In the genomic region with DNA sequence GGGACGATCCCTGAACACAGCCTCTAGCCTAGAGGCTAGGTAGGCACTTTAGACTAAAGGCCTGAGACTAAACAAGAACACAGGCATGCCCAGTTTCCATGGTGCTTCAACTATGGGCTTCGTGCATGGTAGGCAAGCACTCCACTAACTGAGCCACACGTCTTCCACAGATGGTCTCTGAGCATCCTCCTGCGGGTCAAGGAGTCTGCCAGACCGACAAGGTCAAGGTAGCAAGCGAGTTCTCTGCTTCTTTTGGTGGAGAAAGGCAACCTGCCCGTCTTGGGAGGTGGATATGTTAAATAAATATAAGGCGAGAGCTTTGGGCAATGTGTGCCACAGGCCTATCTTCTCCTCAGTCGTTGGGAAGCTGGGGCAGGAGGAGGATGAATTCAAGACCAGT, we compare ENCODE assay signal across 13 mouse cellular contexts. TPM values are rescaled to one million over a fixed set of nuclear protein-coding genes. Genes with fewer than 3 reads are reported as not detected.
DNase-seq lines count a peak whose midpoint lies in the region; ATAC-seq and TF ChIP-seq lines count a peak whose summit lies in the region.
"Had no signal": no experiment of that assay in that cellular context is flagged by ENCODE, and none has a peak within 500 bp of the region (broad histone marks: within the 10 kb centered on the region; RNA-seq: fewer than 3 reads in every experiment).

No protein-coding gene starts in this region.

- intact Hi-C loops in gastrocnemius, adult 2 months (cut with DNase I), result no loop called here
- intact Hi-C loops in left cerebral cortex, postnatal 36 days (cut with DNase I), result no loop called here

- no peak for TF ChIP-seq CTCF in gastrocnemius, adult 2 months (IDR thresholded peaks at IDR 0.05)
- no peak for TF ChIP-seq CTCF in layer of hippocampus, adult 2 months (conservative IDR thresholded peaks at IDR 0.05)

- WGBS in intestine, embryonic 15.5 days, result 74% methylated on average over 9 of the region's 9 CpGs

- peaks cover 19% of the 10 kb centered on the region for H3K4me1 ChIP-seq in intestine, embryonic 15.5 days (replicated peaks)

- H3K36me3 ChIP-seq in intestine, embryonic 15.5 days, result no peaks in the 10 kb centered on the region

- no peak overlapping the region for H3K9ac ChIP-seq in intestine, embryonic 15.5 days
- H3K9ac ChIP-seq: lung, embryonic 14.5 days had no signal

- no peak overlapping the region for H3K4me3 ChIP-seq in gastrocnemius, adult 2 months
- H3K4me3 ChIP-seq in layer of hippocampus, adult 2 months, result peak overlapping the region; percentile 20; the same call in 1 of the 2 replicates
- no peak overlapping the region for H3K4me3 ChIP-seq in intestine, embryonic 15.5 days (replicated peaks)
- H3K4me3 ChIP-seq: megakaryocyte, embryonic 14.5 days had no signal

- no peaks in the 10 kb centered on the region for H3K27me3 ChIP-seq in intestine, embryonic 15.5 days (replicated peaks)

- no peak overlapping the region for H3K27ac ChIP-seq in gastrocnemius, adult 2 months
- peak overlapping the region; percentile 53; the same call in 1 of the 2 replicates for H3K27ac ChIP-seq in layer of hippocampus, adult 2 months
- H3K27ac ChIP-seq in intestine, embryonic 15.5 days, result 0 out of 2 replicates have a peak overlapping the region, but pooled peaks have one; percentile 28

- ATAC-seq in intestine, embryonic 15.5 days, result no peak

- peak overlapping the region; percentile 19; the same call in 1 of the 2 replicates for H3K4me2 ChIP-seq in intestine, embryonic 15.5 days (replicated peaks)
- H3K4me2 ChIP-seq: lung, embryonic 14.5 days had no signal

- DNase-seq in gastrocnemius, postnatal 10 days, result peak; percentile 1
- no peak for DNase-seq in gastrocnemius, adult 2 months
- no peak for DNase-seq in layer of hippocampus, adult 2 months (ENCODE audit: low spot score in 2 of 2)
- no peak for DNase-seq in layer of hippocampus, postnatal 36 days
- DNase-seq in brain, adult 2 months (ENCODE audit: low read depth, low spot score), result peak; percentile 30
- no peak for DNase-seq in left cerebral cortex, postnatal 36 days (ENCODE audit: low spot score in 2 of 2)
- no peak for DNase-seq in thymus, postnatal 14 days
- DNase-seq: kidney, postnatal 14 days; lung, embryonic 14.5 days; spleen, adult 18-20 months; thymus, postnatal 4 days had no signal

- no peaks in the 10 kb centered on the region for H3K9me3 ChIP-seq in intestine, embryonic 15.5 days
- H3K9me3 ChIP-seq: megakaryocyte, embryonic 14.5 days had no signal

RNA-seq across cellular contexts. Expression of a gene that starts 28.6 kb away (rescaled TPM):
- total RNA-seq in gastrocnemius, postnatal 10 days (2021), result 10 to 100 TPM; 73.1 to 88.7 TPM
- 10 to 100 TPM; 34.9 to 35.6 TPM for total RNA-seq in gastrocnemius, adult 2 months (2021)
- 10 to 100 TPM; 32.0 to 33.1 TPM for total RNA-seq in layer of hippocampus, adult 2 months (2021)
- total RNA-seq in layer of hippocampus, postnatal 36 days (2021), result 10 to 100 TPM; 28.7 to 32.8 TPM
- 92.5 and 115 TPM in 2 replicates for polyA plus RNA-seq in intestine, embryonic 15.5 days (2015; fragmentation: Nextera tagmentation; extraction: Ambion mirVana)
- 10 to 100 TPM; 21.5 to 30.3 TPM for total RNA-seq in left cerebral cortex, postnatal 36 days (2021)

Comparison
In these comparisons a context has a peak if more than half of its experiments do, and no peak if none do; other contexts are left out.
1. DNase-seq: peak in gastrocnemius, postnatal 10 days (single experiment) and brain, adult 2 months (single experiment); none in gastrocnemius, adult 2 months (single experiment), layer of hippocampus, adult 2 months (0 of 2), layer of hippocampus, postnatal 36 days (0 of 2), left cerebral cortex, postnatal 36 days (0 of 2) and thymus, postnatal 14 days (single experiment).